In genomic region chr6:24591525-24592218, GRCm38 (mm10) we compare ENCODE assay signal across 23 mouse cellular contexts. TPM values are rescaled to one million over a fixed set of nuclear protein-coding genes. Genes with fewer than 3 reads are reported as not detected.
DNase-seq lines count a peak whose midpoint lies in the region; ATAC-seq and TF ChIP-seq lines count a peak whose summit lies in the region.
"Had no signal": no experiment of that assay in that cellular context is flagged by ENCODE, and none has a peak within 500 bp of the region (broad histone marks: within the 10 kb centered on the region; RNA-seq: fewer than 3 reads in every experiment).

No protein-coding gene starts in this region.

- H3K4me2 ChIP-seq in forebrain, postnatal 0 days (ENCODE audit: low read depth) = no peak overlapping the region
- no peak overlapping the region for H3K4me2 ChIP-seq in kidney, embryonic 14.5 days (replicated peaks; ENCODE audit: low read depth, low read length)
- no peak overlapping the region for H3K4me2 ChIP-seq in midbrain, embryonic 11.5 days
- H3K4me2 ChIP-seq in midbrain, embryonic 13.5 days (replicated peaks) = no peak overlapping the region
- H3K4me2 ChIP-seq: embryonic facial prominence, embryonic 13.5 days; forebrain, embryonic 12.5 days; neural tube, embryonic 15.5 days had no signal

- no peak for ATAC-seq in forebrain, postnatal 0 days
- ATAC-seq in kidney, embryonic 14.5 days (ENCODE audit: low FRiP score, low TSS enrichment) = peak; percentile 93
- no peak for ATAC-seq in midbrain, embryonic 11.5 days (ENCODE audit: low FRiP score)
- ATAC-seq in midbrain, embryonic 13.5 days = no peak

- 0 out of 2 replicates have a peak overlapping the region, but pooled peaks have one; percentile 2 for H3K27ac ChIP-seq in forebrain, embryonic 10.5 days
- H3K27ac ChIP-seq in forebrain, postnatal 0 days (ENCODE audit: low read depth, low read length) = no peak overlapping the region
- H3K27ac ChIP-seq in kidney, embryonic 14.5 days (ENCODE audit: low read depth, low read length) = peak overlapping the region; percentile 19; the same call in 1 of the 2 replicates
- no peak overlapping the region for H3K27ac ChIP-seq in midbrain, embryonic 11.5 days (ENCODE audit: low read depth, low read length)
- no peak overlapping the region for H3K27ac ChIP-seq in midbrain, embryonic 13.5 days
- no peak overlapping the region for H3K27ac ChIP-seq in left cerebral cortex, adult 2 months
- H3K27ac ChIP-seq: embryonic facial prominence, embryonic 13.5 days; forebrain, embryonic 12.5 days; liver, embryonic 14.5 days; neural tube, embryonic 15.5 days had no signal

- H3K36me3 ChIP-seq in forebrain, embryonic 10.5 days (replicated peaks) = no peaks in the 10 kb centered on the region
- no peaks in the 10 kb centered on the region for H3K36me3 ChIP-seq in forebrain, postnatal 0 days (ENCODE audit: insufficient read depth)
- H3K36me3 ChIP-seq in kidney, embryonic 14.5 days (ENCODE audit: control insufficient read depth, insufficient read depth, low read length) = no peaks in the 10 kb centered on the region
- no peaks in the 10 kb centered on the region for H3K36me3 ChIP-seq in midbrain, embryonic 11.5 days (ENCODE audit: control insufficient read depth, insufficient read depth, low read length)
- H3K36me3 ChIP-seq in midbrain, embryonic 13.5 days = no peaks in the 10 kb centered on the region
- H3K36me3 ChIP-seq: embryonic facial prominence, embryonic 13.5 days; forebrain, embryonic 12.5 days; neural tube, embryonic 15.5 days had no signal

- no peaks in the 10 kb centered on the region; the same call in 1 of the 2 replicates for H3K4me1 ChIP-seq in forebrain, embryonic 10.5 days
- no peaks in the 10 kb centered on the region for H3K4me1 ChIP-seq in forebrain, postnatal 0 days (ENCODE audit: insufficient read depth)
- no peaks in the 10 kb centered on the region for H3K4me1 ChIP-seq in kidney, embryonic 14.5 days (ENCODE audit: control insufficient read depth, insufficient read depth, low read length)
- no peaks in the 10 kb centered on the region for H3K4me1 ChIP-seq in midbrain, embryonic 11.5 days (ENCODE audit: control insufficient read depth, insufficient read depth, low read length)
- no peaks in the 10 kb centered on the region; the same call in 1 of the 2 replicates for H3K4me1 ChIP-seq in midbrain, embryonic 13.5 days (replicated peaks)
- H3K4me1 ChIP-seq: embryonic facial prominence, embryonic 13.5 days; forebrain, embryonic 12.5 days; neural tube, embryonic 15.5 days had no signal

- no peaks in the 10 kb centered on the region for H3K27me3 ChIP-seq in forebrain, embryonic 10.5 days (ENCODE audit: poor library complexity, severe bottlenecking)
- no peaks in the 10 kb centered on the region for H3K27me3 ChIP-seq in forebrain, postnatal 0 days (ENCODE audit: insufficient read depth, low read length)
- no peaks in the 10 kb centered on the region for H3K27me3 ChIP-seq in kidney, embryonic 14.5 days (ENCODE audit: control insufficient read depth, insufficient read depth, low read length)
- H3K27me3 ChIP-seq in midbrain, embryonic 11.5 days (ENCODE audit: control insufficient read depth, insufficient read depth, low read length) = no peaks in the 10 kb centered on the region
- no peaks in the 10 kb centered on the region for H3K27me3 ChIP-seq in midbrain, embryonic 13.5 days
- H3K27me3 ChIP-seq: CH12.LX; embryonic facial prominence, embryonic 13.5 days; forebrain, embryonic 12.5 days; neural tube, embryonic 15.5 days had no signal

- H3K9ac ChIP-seq in forebrain, postnatal 0 days = no peak overlapping the region
- H3K9ac ChIP-seq in kidney, embryonic 14.5 days (ENCODE audit: low read depth, low read length) = no peak overlapping the region
- no peak overlapping the region for H3K9ac ChIP-seq in midbrain, embryonic 11.5 days (ENCODE audit: low read length)
- no peak overlapping the region for H3K9ac ChIP-seq in midbrain, embryonic 13.5 days (replicated peaks)
- H3K9ac ChIP-seq: embryonic facial prominence, embryonic 13.5 days; forebrain, embryonic 12.5 days; liver, embryonic 14.5 days; neural tube, embryonic 15.5 days had no signal

- H3K4me3 ChIP-seq in forebrain, embryonic 10.5 days = no peak overlapping the region
- H3K4me3 ChIP-seq in forebrain, postnatal 0 days (ENCODE audit: low read depth, low read length) = no peak overlapping the region
- H3K4me3 ChIP-seq in kidney, embryonic 14.5 days (ENCODE audit: low read length) = no peak overlapping the region
- no peak overlapping the region for H3K4me3 ChIP-seq in midbrain, embryonic 11.5 days (ENCODE audit: low read depth, low read length)
- H3K4me3 ChIP-seq in midbrain, embryonic 13.5 days (replicated peaks) = no peak overlapping the region
- no peak overlapping the region for H3K4me3 ChIP-seq in left cerebral cortex, adult 2 months
- H3K4me3 ChIP-seq: embryonic facial prominence, embryonic 13.5 days; forebrain, embryonic 12.5 days; neural tube, embryonic 15.5 days had no signal

- no peak for DNase-seq in forebrain, embryonic 10.5 days (ENCODE audit: extremely low spot score, low spot score)
- no peak for DNase-seq in forebrain, postnatal 0 days
- no peak for DNase-seq in kidney, postnatal 36 days
- peak; percentile 74 for DNase-seq in midbrain, embryonic 11.5 days (ENCODE audit: low spot score, missing footprints)
- no peak for DNase-seq in left cerebral cortex, adult 2 months (ENCODE audit: extremely low spot score in 1 of 2, low spot score in 2 of 2)
- DNase-seq in spleen, postnatal 14 days (ENCODE audit: low spot score in 2 of 2) = no peak
- DNase-seq: adrenal gland, postnatal 14 days; cerebellum, adult 8-10 months; gastrocnemius, postnatal 36 days; heart, postnatal 36 days; kidney, postnatal 4 days; right cerebral cortex, postnatal 4 days had no signal

- WGBS in forebrain, embryonic 10.5 days = 45% methylated on average over 10 of the region's 10 CpGs
- WGBS in forebrain, postnatal 0 days = 52% methylated on average over 10 of the region's 10 CpGs
- WGBS in kidney, embryonic 14.5 days = 46% methylated on average over 10 of the region's 10 CpGs
- WGBS in midbrain, embryonic 11.5 days = 53% methylated on average over 10 of the region's 10 CpGs
- 50% methylated on average over 10 of the region's 10 CpGs for WGBS in midbrain, embryonic 13.5 days

- intact Hi-C loops in left cerebral cortex, adult 2 months (cut with DNase I) = no loop called here

- no peaks in the 10 kb centered on the region for H3K9me3 ChIP-seq in forebrain, embryonic 10.5 days
- H3K9me3 ChIP-seq in forebrain, postnatal 0 days (ENCODE audit: low read length) = no peaks in the 10 kb centered on the region
- H3K9me3 ChIP-seq in kidney, embryonic 14.5 days (ENCODE audit: control insufficient read depth, low read length) = no peaks in the 10 kb centered on the region
- no peaks in the 10 kb centered on the region for H3K9me3 ChIP-seq in midbrain, embryonic 11.5 days (ENCODE audit: control insufficient read depth, low read length)
- H3K9me3 ChIP-seq in midbrain, embryonic 13.5 days = no peaks in the 10 kb centered on the region
- H3K9me3 ChIP-seq: embryonic facial prominence, embryonic 13.5 days; forebrain, embryonic 12.5 days; neural tube, embryonic 15.5 days had no signal

- TF ChIP-seq CTCF in forebrain, postnatal 0 days (IDR thresholded peaks at IDR 0.05; ENCODE audit: low read depth) = no peak
- no peak for TF ChIP-seq CTCF in left cerebral cortex, adult 2 months (IDR thresholded peaks at IDR 0.05)

RNA-seq across cellular contexts. Expression of gene Lmod2, which starts 5.9 kb away (rescaled TPM):
- polyA plus RNA-seq in forebrain, embryonic 10.5 days (2016; fragmentation: Nextera tagmentation; extraction: Ambion mirVana) = 0.10 TPM in 1 of 2 replicates, not detected in the other
- total RNA-seq in forebrain, postnatal 0 days (2014; rRNA removed) = 0.23 TPM in 1 of 2 replicates, not detected in the other
- not detected in 2 replicates for polyA plus RNA-seq in forebrain, postnatal 0 days (2015; fragmentation: Nextera tagmentation; extraction: Ambion mirVana)
- not detected in 2 replicates for polyA plus RNA-seq in kidney, embryonic 14.5 days (2014; fragmentation: Nextera tagmentation; extraction: Ambion mirVana)
- not detected in 2 replicates for polyA plus RNA-seq in midbrain, embryonic 11.5 days (2014; fragmentation: Nextera tagmentation; extraction: Ambion mirVana)
- polyA plus RNA-seq in midbrain, embryonic 13.5 days (2015; fragmentation: Nextera tagmentation; extraction: Ambion mirVana) = not detected in 2 replicates
- not detected for total RNA-seq in left cerebral cortex, adult 2 months (2021)
- total RNA-seq: adrenal gland, postnatal 14 days; CH12.LX; layer of hippocampus, postnatal 14 days; left cerebral cortex, postnatal 36 days; megakaryocyte-erythroid progenitor cell, adult 5-6 weeks had no signal
- polyA plus RNA-seq: forebrain, embryonic 12.5 days; intestine, embryonic 14.5 days had no signal

Comparison
In these comparisons a context has a peak if more than half of its experiments do, and no peak if none do; other contexts are left out.
1. H3K27ac ChIP-seq: peak in forebrain, embryonic 10.5 days (single experiment) and kidney, embryonic 14.5 days (single experiment); none in forebrain, postnatal 0 days (single experiment), midbrain, embryonic 11.5 days (single experiment), midbrain, embryonic 13.5 days (single experiment) and left cerebral cortex, adult 2 months (single experiment).